Mouse (Mus musculus) kidney, embryonic 14.5 days (tissue): ENCODE measurements around the gene Epor. TPM values are rescaled to one million over a fixed set of nuclear protein-coding genes. Genes with fewer than 3 reads are reported as not detected.
A peak's percentile ranks its signal among the peaks of the same experiment; 100 is the strongest.

Experiments used
- ATAC-seq: fragments of 200-750 bp; cut with Nextera tagmentation; 2 replicates; pipeline ENCODE4 v1.8.0; 2017; ENCODE audit warnings: moderate number of reproducible peaks, mild to moderate bottlenecking, moderate TSS enrichment, moderate library complexity; ENCODE audit not compliant: low FRiP score, low TSS enrichment
- H3K27ac ChIP-seq: fragments of 300-500 bp; sonication (generic); 2 replicates; pipeline ENCODE4 v1.5.1; 2014; ENCODE audit warnings: low read depth, mild to moderate bottlenecking, low read length, moderate library complexity, mixed read lengths
- H3K27me3 ChIP-seq: fragments of 300-500 bp; sonication (generic); 2 replicates; pipeline ENCODE4 v1.6.1; 2014; ENCODE audit warnings: mild to moderate bottlenecking, low read length; ENCODE audit not compliant: control insufficient read depth, insufficient read depth
- H3K36me3 ChIP-seq: fragments of 300-500 bp; sonication (generic); 2 replicates; pipeline ENCODE4 v1.6.1; 2014; ENCODE audit warnings: low read length, mixed read lengths; ENCODE audit not compliant: control insufficient read depth, insufficient read depth
- H3K4me1 ChIP-seq: fragments of 300-500 bp; sonication (generic); 2 replicates; pipeline ENCODE4 v1.6.1; 2014; ENCODE audit warnings: low read length, mixed read lengths; ENCODE audit not compliant: control insufficient read depth, insufficient read depth
- H3K4me2 ChIP-seq: fragments of 300-500 bp; sonication (generic); replicated peaks from 2 replicates; pipeline ENCODE4 v1.6.1; 2014; ENCODE audit warnings: low read depth, mild to moderate bottlenecking, low read length
- H3K4me3 ChIP-seq: fragments of 300-500 bp; sonication (generic); 2 replicates; pipeline ENCODE4 v1.5.1; 2014; ENCODE audit warnings: mild to moderate bottlenecking, low read length
- H3K9ac ChIP-seq: fragments of 300-500 bp; sonication (generic); 2 replicates; pipeline ENCODE4 v1.6.1; 2014; ENCODE audit warnings: low read depth, mild to moderate bottlenecking, low read length, moderate library complexity
- H3K9me3 ChIP-seq: fragments of 300-500 bp; sonication (generic); 2 replicates; pipeline ENCODE4 v1.6.1; 2016; ENCODE audit warnings: low read length; ENCODE audit not compliant: control insufficient read depth
- WGBS: fragments of 180-500 bp; shearing (Covaris S2); extraction: QIAGEN DNeasy Blood & Tissue Kit; methylation state at CpG from one replicate; pipeline ENCODE4 v1.1.7; 2014; 5-methylcytosine and 5-hydroxymethylcytosine counted together
- polyA plus RNA-seq: library from polyadenylated mRNA; unstranded; fragments of >200 nt; fragmentation: Nextera tagmentation; extraction: Ambion mirVana; gene quantifications from 2 replicates; pipeline ENCODE4 v1.2.1, GENCODE M21; 2014

Gene Epor
- polyA plus RNA-seq, 1 experiment from 2014 or later: 10.5 TPM

- Histone ChIP-seq H3K4me1 (no peaks in the 10 kb centered on the region), H3K4me3 (no peak overlapping the region), H3K9me3 (no peaks in the 10 kb centered on the region), H3K27ac (no peak overlapping the region), H3K27me3 (peaks cover 12% of the 10 kb centered on the region), H3K9ac (no peak overlapping the region), H3K36me3 (no peaks in the 10 kb centered on the region), H3K4me2 (no peak overlapping the region)
- 79% methylated on average over 3 of the region's 3 CpGs for WGBS
- no peak for ATAC-seq
Measured at GRCm38 (mm10) chr9:21996178-21996867, 33.0 kb upstream of the Epor start.

GRCm38 (mm10) chr9:21992227-21992626 is 28.9 kb upstream of the Epor start:
- Histone ChIP-seq H3K4me2 (no peak overlapping the region), H3K9ac (no peak overlapping the region), H3K4me3 (no peak overlapping the region), H3K4me1 (peaks cover 21% of the 10 kb centered on the region), H3K36me3 (no peaks in the 10 kb centered on the region), H3K27ac (no peak overlapping the region), H3K9me3 (no peaks in the 10 kb centered on the region), H3K27me3 (peaks cover 50% of the 10 kb centered on the region)
- ATAC-seq: no peak
- 74% methylated on average over 4 of the region's 4 CpGs for WGBS

- ATAC-seq: peak; percentile 59
- Histone ChIP-seq H3K27me3 (peaks cover 57% of the 10 kb centered on the region), H3K9me3 (no peaks in the 10 kb centered on the region), H3K36me3 (no peaks in the 10 kb centered on the region), H3K4me3 (peak within 1 kb of the TSS; percentile 50), H3K4me2 (peak within 1 kb of the TSS; percentile 81), H3K9ac (peak within 1 kb of the TSS; percentile 55), H3K4me1 (peaks cover 21% of the 10 kb centered on the region), H3K27ac (0 out of 2 replicates have a peak within 1 kb of the TSS, but pooled peaks have one; percentile 42)
- WGBS: 1% methylated on average over 42 of the region's 42 CpGs
Measured at GRCm38 (mm10) chr9:21989230-21990110, 26.2 kb upstream of the Epor start, which contains the start of gene Rgl3. TSS of gene Rgl3 (minus strand) at chr9:21989446.

GRCm38 (mm10) chr9:21988421-21989101 is 25.3 kb upstream of the Epor start:
- H3K4me3 ChIP-seq: peak overlapping the region; percentile 50
- no peaks in the 10 kb centered on the region for H3K9me3 ChIP-seq
- H3K4me2 ChIP-seq: peak overlapping the region; percentile 81
- 0 out of 2 replicates have a peak overlapping the region, but pooled peaks have one; percentile 42 for H3K27ac ChIP-seq
- H3K36me3 ChIP-seq: no peaks in the 10 kb centered on the region
- peaks cover 57% of the 10 kb centered on the region for H3K27me3 ChIP-seq
- WGBS: under 1% methylated on average over 32 of the region's 32 CpGs
- H3K9ac ChIP-seq: peak overlapping the region; percentile 55
- peaks cover 21% of the 10 kb centered on the region for H3K4me1 ChIP-seq
- ATAC-seq: peak; percentile 75

- Histone ChIP-seq H3K27me3 (peaks cover 57% of the 10 kb centered on the region), H3K9me3 (no peaks in the 10 kb centered on the region), H3K9ac (peak overlapping the region; percentile 12; the same call in 1 of the 2 replicates), H3K4me1 (peaks cover 21% of the 10 kb centered on the region), H3K27ac (no peak overlapping the region; the same call in 1 of the 2 replicates), H3K4me2 (peak overlapping the region; percentile 81), H3K36me3 (no peaks in the 10 kb centered on the region), H3K4me3 (peak overlapping the region; percentile 50)
- ATAC-seq: no peak
- 8% methylated on average over 36 of the region's 36 CpGs for WGBS
Measured at GRCm38 (mm10) chr9:21987592-21988342, 24.5 kb upstream of the Epor start.

GRCm38 (mm10) chr9:21983911-21984310 is 20.6 kb upstream of the Epor start:
- Histone ChIP-seq H3K4me3 (no peak overlapping the region), H3K27ac (no peak overlapping the region), H3K9me3 (no peaks in the 10 kb centered on the region), H3K36me3 (peaks cover 2% of the 10 kb centered on the region; the same call in 1 of the 2 replicates), H3K27me3 (peaks cover 24% of the 10 kb centered on the region), H3K9ac (no peak overlapping the region), H3K4me2 (no peak overlapping the region), H3K4me1 (peaks cover 12% of the 10 kb centered on the region)
- WGBS: 31% methylated on average over 3 of the region's 3 CpGs
- ATAC-seq: no peak

- Histone ChIP-seq H3K4me1 (no peaks in the 10 kb centered on the region), H3K9ac (no peak overlapping the region), H3K9me3 (no peaks in the 10 kb centered on the region), H3K27ac (no peak overlapping the region), H3K36me3 (peaks cover 5% of the 10 kb centered on the region; the same call in 1 of the 2 replicates), H3K4me2 (no peak overlapping the region), H3K4me3 (no peak overlapping the region), H3K27me3 (no peaks in the 10 kb centered on the region)
- no peak; the same call in 1 of the 2 replicates for ATAC-seq
- WGBS: 84% methylated on average over 4 of the region's 4 CpGs
Measured at GRCm38 (mm10) chr9:21978398-21979128, 15.3 kb upstream of the Epor start.

- Histone ChIP-seq H3K36me3 (peaks cover 5% of the 10 kb centered on the region; the same call in 1 of the 2 replicates), H3K4me1 (no peaks in the 10 kb centered on the region), H3K9ac (no peak overlapping the region), H3K27me3 (no peaks in the 10 kb centered on the region), H3K4me2 (no peak overlapping the region), H3K4me3 (no peak overlapping the region), H3K9me3 (no peaks in the 10 kb centered on the region), H3K27ac (no peak overlapping the region)
- 46% methylated on average over 2 of the region's 2 CpGs for WGBS
- ATAC-seq: no peak
Measured at GRCm38 (mm10) chr9:21977972-21978371, 14.7 kb upstream of the Epor start.
